Mouse (Mus musculus) intestine, embryonic 14.5 days (tissue): ENCODE results near the gene Polr2l. TPM values are rescaled to one million over a fixed set of nuclear protein-coding genes. Genes with fewer than 3 reads are reported as not detected.

Experiments used
- ATAC-seq: fragments of 200-750 bp; cut with Nextera tagmentation; replicated peaks from 2 replicates; pipeline ENCODE4 v1.8.0; 2017; ENCODE audit warnings: low read depth, moderate number of reproducible peaks, moderate TSS enrichment, moderate library complexity; ENCODE audit not compliant: low FRiP score, low TSS enrichment
- DNase-seq: peaks from one replicate; pipeline ENCODE4 v3.0.0-alpha.2; 2018; ENCODE audit warnings: low spot score
- H3K27ac ChIP-seq: fragments of 300-500 bp; sonication (generic); 2 replicates; pipeline ENCODE4 v1.5.1; 2014; ENCODE audit warnings: low read depth, mild to moderate bottlenecking, control low read depth
- H3K27me3 ChIP-seq: fragments of 300-500 bp; sonication (generic); replicated peaks from 2 replicates; pipeline ENCODE4 v1.6.1; 2014; ENCODE audit warnings: low read length, control low read depth; ENCODE audit not compliant: control insufficient read depth, insufficient read depth
- H3K36me3 ChIP-seq: fragments of 300-500 bp; sonication (generic); 2 replicates; pipeline ENCODE4 v1.6.1; 2014; ENCODE audit warnings: low read length, control low read depth; ENCODE audit not compliant: control insufficient read depth, insufficient read depth
- H3K4me1 ChIP-seq: fragments of 300-500 bp; sonication (generic); replicated peaks from 2 replicates; pipeline ENCODE4 v1.6.1; 2014; ENCODE audit warnings: low read length, control low read depth, mixed read lengths; ENCODE audit not compliant: control insufficient read depth, insufficient read depth
- H3K4me2 ChIP-seq: fragments of 300-500 bp; sonication (generic); 2 replicates; pipeline ENCODE4 v1.6.1; 2014; ENCODE audit warnings: low read length
- H3K4me3 ChIP-seq: fragments of 300-500 bp; sonication (generic); 2 replicates; pipeline ENCODE4 v1.5.1; 2014; ENCODE audit warnings: low read depth, low read length, control low read depth, mixed read lengths
- H3K9ac ChIP-seq: fragments of 300-500 bp; sonication (generic); 2 replicates; pipeline ENCODE4 v1.6.1; 2014; ENCODE audit warnings: mild to moderate bottlenecking, low read length
- H3K9me3 ChIP-seq: fragments of 300-500 bp; sonication (generic); 2 replicates; pipeline ENCODE4 v1.6.1; 2016; ENCODE audit warnings: low read length, control low read depth; ENCODE audit not compliant: control insufficient read depth
- WGBS: fragments of 180-500 bp; shearing (Covaris S2); extraction: QIAGEN DNeasy Blood & Tissue Kit; methylation state at CpG from one replicate; pipeline ENCODE4 v1.1.7; 2014; 5-methylcytosine and 5-hydroxymethylcytosine counted together
- polyA plus RNA-seq: library from polyadenylated mRNA; unstranded; fragments of >200 nt; fragmentation: Nextera tagmentation; extraction: Ambion mirVana; gene quantifications from 2 replicates; pipeline ENCODE4 v1.2.1, GENCODE M21; 2014

Gene Polr2l
- polyA plus RNA-seq, 1 experiment from 2014 or later: 73.4 TPM

- H3K4me2 ChIP-seq: peak overlapping the region; percentile 88
- H3K9me3 ChIP-seq: no peaks in the 10 kb centered on the region
- H3K36me3 ChIP-seq: peaks cover 58% of the 10 kb centered on the region
- peak overlapping the region; percentile 66 for H3K9ac ChIP-seq
- ATAC-seq (no peak), DNase-seq (no peak)
- H3K27me3 ChIP-seq: no peaks in the 10 kb centered on the region
- peaks cover 32% of the 10 kb centered on the region for H3K4me1 ChIP-seq
- H3K4me3 ChIP-seq: peak overlapping the region; percentile 63
- H3K27ac ChIP-seq: no peak overlapping the region
- WGBS: 49% methylated on average over 2 of the region's 2 CpGs
Measured at GRCm38 (mm10) chr7:141436523-141436892, 38.4 kb downstream of the Polr2l start.

- Histone ChIP-seq H3K27me3 (no peaks in the 10 kb centered on the region), H3K9me3 (no peaks in the 10 kb centered on the region), H3K4me2 (peak overlapping the region; percentile 88), H3K36me3 (peaks cover 58% of the 10 kb centered on the region), H3K27ac (no peak overlapping the region), H3K4me1 (peaks cover 32% of the 10 kb centered on the region), H3K4me3 (no peak overlapping the region), H3K9ac (no peak overlapping the region)
- no peak for DNase-seq
- no peak for ATAC-seq
- WGBS: 82% methylated on average over 9 of the region's 9 CpGs
Measured at GRCm38 (mm10) chr7:141435856-141436522, 38.9 kb downstream of the Polr2l start.

- Histone ChIP-seq H3K4me1 (peaks cover 28% of the 10 kb centered on the region), H3K9me3 (no peaks in the 10 kb centered on the region), H3K9ac (peak overlapping the region; percentile 45; the same call in 1 of the 2 replicates), H3K27ac (peak overlapping the region; percentile 23; the same call in 1 of the 2 replicates), H3K4me3 (peak overlapping the region; percentile 46), H3K36me3 (peaks cover 60% of the 10 kb centered on the region), H3K27me3 (no peaks in the 10 kb centered on the region), H3K4me2 (peak overlapping the region; percentile 88)
- DNase-seq (peak; percentile 82), ATAC-seq (0 out of 2 replicates have a peak, but pooled peaks have one; percentile 22)
- 6% methylated on average over 17 of the region's 17 CpGs for WGBS
Measured at GRCm38 (mm10) chr7:141435129-141435855, 39.6 kb downstream of the Polr2l start.

GRCm38 (mm10) chr7:141434464-141434863 lies 40.5 kb downstream of the Polr2l start:
- ATAC-seq (no peak), DNase-seq (peak; percentile 65)
- Histone ChIP-seq H3K27ac (peak overlapping the region; percentile 23; the same call in 1 of the 2 replicates), H3K9ac (peak overlapping the region; percentile 45), H3K4me1 (peaks cover 28% of the 10 kb centered on the region), H3K36me3 (peaks cover 54% of the 10 kb centered on the region), H3K4me3 (peak overlapping the region; percentile 46), H3K27me3 (no peaks in the 10 kb centered on the region), H3K4me2 (peak overlapping the region; percentile 88), H3K9me3 (no peaks in the 10 kb centered on the region)
- 23% methylated on average over 8 of the region's 8 CpGs for WGBS

GRCm38 (mm10) chr7:141433517-141434400 lies 41.2 kb downstream of the Polr2l start:
- no peaks in the 10 kb centered on the region for H3K9me3 ChIP-seq
- peaks cover 47% of the 10 kb centered on the region for H3K36me3 ChIP-seq
- peaks cover 30% of the 10 kb centered on the region for H3K4me1 ChIP-seq
- ATAC-seq (no peak), DNase-seq (no peak)
- H3K4me2 ChIP-seq: peak overlapping the region; percentile 88
- H3K4me3 ChIP-seq: peak overlapping the region; percentile 46
- 73% methylated on average over 15 of the region's 15 CpGs for WGBS
- no peaks in the 10 kb centered on the region for H3K27me3 ChIP-seq
- peak overlapping the region; percentile 45 for H3K9ac ChIP-seq
- no peak overlapping the region for H3K27ac ChIP-seq

GRCm38 (mm10) chr7:141432741-141433516 lies 42.0 kb downstream of the Polr2l start:
- 87% methylated on average over 6 of the region's 6 CpGs for WGBS
- peaks cover 30% of the 10 kb centered on the region for H3K4me1 ChIP-seq
- no peak overlapping the region for H3K27ac ChIP-seq
- no peaks in the 10 kb centered on the region for H3K27me3 ChIP-seq
- ATAC-seq: no peak
- 0 out of 2 replicates have a peak overlapping the region, but pooled peaks have one; percentile 10 for H3K9ac ChIP-seq
- no peak overlapping the region for H3K4me2 ChIP-seq
- H3K36me3 ChIP-seq: peaks cover 38% of the 10 kb centered on the region
- no peaks in the 10 kb centered on the region for H3K9me3 ChIP-seq
- no peak overlapping the region for H3K4me3 ChIP-seq
- no peak for DNase-seq

- DNase-seq: no peak
- peaks cover 30% of the 10 kb centered on the region for H3K4me1 ChIP-seq
- ATAC-seq: no peak
- 81% methylated on average over 8 of the region's 8 CpGs for WGBS
- peaks cover 37% of the 10 kb centered on the region for H3K36me3 ChIP-seq
- no peak overlapping the region for H3K27ac ChIP-seq
- H3K4me2 ChIP-seq: no peak overlapping the region
- H3K9ac ChIP-seq: no peak overlapping the region
- no peak overlapping the region for H3K4me3 ChIP-seq
- H3K9me3 ChIP-seq: no peaks in the 10 kb centered on the region
- H3K27me3 ChIP-seq: no peaks in the 10 kb centered on the region
Measured at GRCm38 (mm10) chr7:141432186-141432611, 42.7 kb downstream of the Polr2l start.
